Mouse (Mus musculus): ENCODE measurements around the gene Srms.

Gene Srms

GRCm38 (mm10) chr2:181213021-181213445, at the start of gene Srms:
Gene Srms (minus strand): TSS chr2:181213185.
- TF ChIP-seq GATA4 (IDR thresholded peaks at IDR 0.05; ENCODE audit: insufficient replicate concordance, low read length), result no peak

GRCm38 (mm10) chr2:181253248-181253647, 40.3 kb upstream of the Srms start:
- TF ChIP-seq GATA4 (IDR thresholded peaks at IDR 0.05; ENCODE audit: insufficient replicate concordance, low read length), result no peak

- no peak for TF ChIP-seq GATA4 (IDR thresholded peaks at IDR 0.05; ENCODE audit: insufficient replicate concordance, low read length)
These were observed 38.9 kb upstream of the Srms start for GRCm38 (mm10) chr2:181251841-181252240.

GRCm38 (mm10) chr2:181249217-181249616, 36.2 kb upstream of the Srms start:
- TF ChIP-seq GATA4 (IDR thresholded peaks at IDR 0.05; ENCODE audit: insufficient replicate concordance, low read length), result peak; percentile 84; the same call in 1 of the 2 replicates

GRCm38 (mm10) chr2:181245031-181245430, 32.0 kb upstream of the Srms start:
- no peak for TF ChIP-seq GATA4 (IDR thresholded peaks at IDR 0.05; ENCODE audit: insufficient replicate concordance, low read length)

GRCm38 (mm10) chr2:181243706-181244394, 30.9 kb upstream of the Srms start:
- TF ChIP-seq GATA4 (IDR thresholded peaks at IDR 0.05; ENCODE audit: insufficient replicate concordance, low read length), result peak; percentile 7; the same call in 1 of the 2 replicates

GRCm38 (mm10) chr2:181242314-181242665, 29.3 kb upstream of the Srms start:
- TF ChIP-seq GATA4 (IDR thresholded peaks at IDR 0.05; ENCODE audit: insufficient replicate concordance, low read length), result no peak

- TF ChIP-seq GATA4 (IDR thresholded peaks at IDR 0.05; ENCODE audit: insufficient replicate concordance, low read length), result 0 out of 2 replicates have a peak, but pooled peaks have one; percentile 28
These were observed 28.8 kb upstream of the Srms start, which contains the start of gene Helz2 for GRCm38 (mm10) chr2:181241602-181242313. Gene Helz2 (minus strand): TSS chr2:181242027.

- no peak for TF ChIP-seq GATA4 (IDR thresholded peaks at IDR 0.05; ENCODE audit: insufficient replicate concordance, low read length)
These were observed 27.9 kb upstream of the Srms start for GRCm38 (mm10) chr2:181240806-181241440.

- TF ChIP-seq GATA4 (IDR thresholded peaks at IDR 0.05; ENCODE audit: insufficient replicate concordance, low read length), result no peak
These were observed 26.3 kb upstream of the Srms start for GRCm38 (mm10) chr2:181239261-181239660.

GRCm38 (mm10) chr2:181238861-181239260, 25.9 kb upstream of the Srms start:
- TF ChIP-seq GATA4 (IDR thresholded peaks at IDR 0.05; ENCODE audit: insufficient replicate concordance, low read length), result no peak

GRCm38 (mm10) chr2:181238091-181238610, 25.2 kb upstream of the Srms start:
- no peak for TF ChIP-seq GATA4 (IDR thresholded peaks at IDR 0.05; ENCODE audit: insufficient replicate concordance, low read length)

GRCm38 (mm10) chr2:181237251-181238014, 24.4 kb upstream of the Srms start:
- no peak for TF ChIP-seq GATA4 (IDR thresholded peaks at IDR 0.05; ENCODE audit: insufficient replicate concordance, low read length)

- TF ChIP-seq GATA4 (IDR thresholded peaks at IDR 0.05; ENCODE audit: insufficient replicate concordance, low read length), result no peak
These were observed 22.9 kb upstream of the Srms start for GRCm38 (mm10) chr2:181235681-181236566.
